27 mouse cellular contexts compared by ENCODE assay signal in the genomic region with DNA sequence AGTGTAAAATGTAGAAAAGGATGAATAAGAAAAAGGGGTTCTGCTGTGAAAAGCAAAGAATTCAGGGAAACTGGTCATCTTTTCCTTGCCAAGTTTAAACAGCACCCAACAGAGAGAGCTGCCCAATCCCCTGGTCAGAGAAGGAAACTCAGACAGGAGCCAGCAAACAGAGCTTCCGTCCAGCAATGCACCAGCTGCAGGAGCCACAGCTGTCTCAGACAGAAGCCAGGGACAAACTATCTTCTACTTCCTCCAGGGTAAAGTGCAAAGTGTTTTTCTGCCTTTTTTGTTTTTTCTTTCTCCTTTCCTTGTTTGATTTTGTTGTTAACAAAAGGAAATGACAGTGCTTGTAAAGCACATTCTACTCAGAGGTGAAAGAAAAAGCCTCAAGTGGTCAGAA.
DNase-seq lines count a peak whose midpoint lies in the region; ATAC-seq and TF ChIP-seq lines count a peak whose summit lies in the region.
"Had no signal": no experiment of that assay in that cellular context is flagged by ENCODE, and none has a peak within 500 bp of the region (broad histone marks: within the 10 kb centered on the region; RNA-seq: fewer than 3 reads in every experiment).

No protein-coding gene starts in this region.

- no peaks in the 10 kb centered on the region for H3K4me1 ChIP-seq in heart, postnatal 0 days (ENCODE audit: control insufficient read depth, insufficient read depth)
- no peaks in the 10 kb centered on the region for H3K4me1 ChIP-seq in heart, embryonic 12.5 days (replicated peaks)
- no peaks in the 10 kb centered on the region for H3K4me1 ChIP-seq in kidney, embryonic 15.5 days
- no peaks in the 10 kb centered on the region for H3K4me1 ChIP-seq in lung, postnatal 0 days (ENCODE audit: insufficient read depth, low read depth, low read length)
- H3K4me1 ChIP-seq: forebrain, embryonic 13.5 days; heart, embryonic 15.5 days; limb, embryonic 10.5 days; limb, embryonic 15.5 days; lung, embryonic 15.5 days had no signal

- no peaks in the 10 kb centered on the region for H3K36me3 ChIP-seq in heart, postnatal 0 days (replicated peaks; ENCODE audit: control insufficient read depth, insufficient read depth, low read length)
- H3K36me3 ChIP-seq in heart, embryonic 12.5 days, result no peaks in the 10 kb centered on the region
- no peaks in the 10 kb centered on the region for H3K36me3 ChIP-seq in kidney, embryonic 15.5 days
- H3K36me3 ChIP-seq in lung, postnatal 0 days (ENCODE audit: insufficient read depth, low read length), result no peaks in the 10 kb centered on the region
- H3K36me3 ChIP-seq: heart, embryonic 15.5 days; limb, embryonic 10.5 days; limb, embryonic 15.5 days; lung, embryonic 15.5 days had no signal

- TF ChIP-seq EP300 in heart, postnatal 0 days (IDR thresholded peaks at IDR 0.05; ENCODE audit: low read depth), result no peak
- no peak for TF ChIP-seq EP300 in lung, postnatal 0 days (IDR thresholded peaks at IDR 0.05)

- no peak overlapping the region for H3K9ac ChIP-seq in heart, postnatal 0 days (replicated peaks; ENCODE audit: low read depth, low read length)
- H3K9ac ChIP-seq in heart, embryonic 12.5 days, result no peak overlapping the region
- no peak overlapping the region for H3K9ac ChIP-seq in kidney, embryonic 15.5 days
- no peak overlapping the region for H3K9ac ChIP-seq in lung, postnatal 0 days (replicated peaks; ENCODE audit: low read depth)
- H3K9ac ChIP-seq: forebrain, embryonic 13.5 days; heart, embryonic 15.5 days; hindbrain, embryonic 14.5 days; limb, embryonic 15.5 days; liver, embryonic 14.5 days; lung, embryonic 15.5 days had no signal

- ATAC-seq in heart, postnatal 0 days (ENCODE audit: insufficient read depth, low read depth), result no peak
- ATAC-seq in heart, embryonic 12.5 days (ENCODE audit: insufficient number of reproducible peaks, low FRiP score), result no peak
- ATAC-seq in kidney, embryonic 15.5 days (replicated peaks; ENCODE audit: low FRiP score), result no peak
- 0 out of 2 replicates have a peak, but pooled peaks have one; percentile 33 for ATAC-seq in lung, postnatal 0 days
- ATAC-seq: activated CD4-positive, CD25-positive, alpha-beta regulatory T cell, adult 4 months; forebrain, embryonic 13.5 days; intestine, postnatal 0 days had no signal

- no peak for TF ChIP-seq CTCF in heart, postnatal 0 days (IDR thresholded peaks at IDR 0.05; ENCODE audit: low read depth)
- no peak for TF ChIP-seq CTCF in lung, postnatal 0 days (IDR thresholded peaks at IDR 0.05)

- H3K27ac ChIP-seq in heart, postnatal 0 days (ENCODE audit: low read depth), result no peak overlapping the region
- no peak overlapping the region for H3K27ac ChIP-seq in heart, embryonic 12.5 days (ENCODE audit: poor library complexity, severe bottlenecking)
- H3K27ac ChIP-seq in kidney, embryonic 15.5 days, result no peak overlapping the region
- no peak overlapping the region for H3K27ac ChIP-seq in lung, postnatal 0 days (ENCODE audit: low read length)
- H3K27ac ChIP-seq: forebrain, embryonic 13.5 days; heart, adult 2 months; heart, embryonic 15.5 days; hindbrain, embryonic 14.5 days; limb, embryonic 10.5 days; limb, embryonic 15.5 days; liver, embryonic 14.5 days; lung, embryonic 15.5 days had no signal

- peak; percentile 9 for DNase-seq in adrenal gland, postnatal 14 days
- DNase-seq in adrenal gland, adult 8-10 months, result no peak
- DNase-seq in heart, postnatal 0 days (ENCODE audit: low spot score), result peak; percentile 6
- DNase-seq in kidney, postnatal 14 days, result peak; percentile 9
- no peak for DNase-seq in lung, postnatal 0 days (ENCODE audit: low spot score)
- no peak for DNase-seq in lung, postnatal 25 days (ENCODE audit: low spot score)
- DNase-seq: adrenal gland, adult 2 months; cerebellum, adult 11 months; cerebellum, adult 9-10 months; cerebellum, postnatal 36 days; gastrocnemius, postnatal 25 days; midbrain, embryonic 14.5 days; thymus, adult 2 months; thymus, postnatal 36 days had no signal

- no peak overlapping the region for H3K4me2 ChIP-seq in heart, postnatal 0 days (ENCODE audit: low read depth, low read length)
- no peak overlapping the region for H3K4me2 ChIP-seq in heart, embryonic 12.5 days
- H3K4me2 ChIP-seq in kidney, embryonic 15.5 days, result no peak overlapping the region
- H3K4me2 ChIP-seq in lung, postnatal 0 days (replicated peaks; ENCODE audit: low read depth, low read length), result no peak overlapping the region
- H3K4me2 ChIP-seq: forebrain, embryonic 13.5 days; heart, embryonic 15.5 days; hindbrain, embryonic 14.5 days; limb, embryonic 15.5 days; lung, embryonic 15.5 days had no signal

- no peaks in the 10 kb centered on the region for H3K9me3 ChIP-seq in heart, postnatal 0 days (replicated peaks; ENCODE audit: control insufficient read depth, low read length)
- H3K9me3 ChIP-seq in heart, embryonic 12.5 days (replicated peaks), result no peaks in the 10 kb centered on the region; the same call in 1 of the 2 replicates
- H3K9me3 ChIP-seq in kidney, embryonic 15.5 days (replicated peaks), result no peaks in the 10 kb centered on the region
- H3K9me3 ChIP-seq in lung, postnatal 0 days (ENCODE audit: low read length), result no peaks in the 10 kb centered on the region
- H3K9me3 ChIP-seq: forebrain, embryonic 13.5 days; heart, embryonic 15.5 days; limb, embryonic 10.5 days; limb, embryonic 15.5 days; lung, embryonic 15.5 days had no signal

- 53% methylated on average over 1 of the region's 1 CpGs for WGBS in heart, postnatal 0 days
- 50% methylated on average over 1 of the region's 1 CpGs for WGBS in heart, embryonic 12.5 days
- 50% methylated on average over 1 of the region's 1 CpGs for WGBS in kidney, embryonic 15.5 days
- 37% methylated on average over 1 of the region's 1 CpGs for WGBS in lung, postnatal 0 days

- H3K4me3 ChIP-seq in heart, postnatal 0 days (ENCODE audit: low read depth, low read length), result no peak overlapping the region
- H3K4me3 ChIP-seq in heart, embryonic 12.5 days, result no peak overlapping the region
- H3K4me3 ChIP-seq in kidney, embryonic 15.5 days (replicated peaks), result no peak overlapping the region
- no peak overlapping the region for H3K4me3 ChIP-seq in lung, postnatal 0 days (ENCODE audit: low read depth, low read length)
- H3K4me3 ChIP-seq: forebrain, embryonic 13.5 days; heart, adult 2 months; heart, embryonic 15.5 days; limb, embryonic 10.5 days; limb, embryonic 15.5 days; lung, embryonic 15.5 days had no signal

- no peaks in the 10 kb centered on the region for H3K27me3 ChIP-seq in heart, postnatal 0 days (ENCODE audit: control insufficient read depth, insufficient read depth, low read length)
- no peaks in the 10 kb centered on the region for H3K27me3 ChIP-seq in heart, embryonic 12.5 days (replicated peaks)
- H3K27me3 ChIP-seq in kidney, embryonic 15.5 days, result no peaks in the 10 kb centered on the region
- no peaks in the 10 kb centered on the region for H3K27me3 ChIP-seq in lung, postnatal 0 days (replicated peaks; ENCODE audit: insufficient read depth, low read length)
- H3K27me3 ChIP-seq: CH12.LX; forebrain, embryonic 13.5 days; heart, embryonic 15.5 days; limb, embryonic 15.5 days; lung, embryonic 15.5 days had no signal

Comparison
In these comparisons a context has a peak if more than half of its experiments do, and no peak if none do; other contexts are left out.
1. DNase-seq: peak in adrenal gland, postnatal 14 days (single experiment), heart, postnatal 0 days (single experiment) and kidney, postnatal 14 days (single experiment); none in adrenal gland, adult 8-10 months (single experiment), lung, postnatal 0 days (single experiment) and lung, postnatal 25 days (single experiment).